Mouse (Mus musculus): Measurements from ENCODE around the gene Pphln1.

Pphln1 gene

GRCm38 (mm10) chr15:93539415-93539814, 141.3 kb downstream of the Pphln1 start:
- DNase-seq (ENCODE audit: low read depth, low spot score): no peak

Data from A20 (cell line).